Mouse (Mus musculus) cerebellum, adult 2 months (tissue): ENCODE measurements at regions not wholly inside any gene's neighbourhood (a gene's known extent, or its start where the extent isn't known, plus 50 kb on each side); places are given as distances from the start of the nearest gene placed in this dataset.
A peak's percentile ranks its signal among the peaks of the same experiment; 100 is the strongest.
"Not testable (repeated sequence)": the region's sequence is repeated elsewhere in the genome, so short reads cannot be mapped to it uniquely, and the experiment has no call there.

Experiments
- DNase-seq, 2 experiments: peaks; one replicate each; pipeline ENCODE4 v3.0.0; 2021
- H3K27ac ChIP-seq: fragments of 200-500 bp; 2 replicates; pipeline ENCODE4 v1.5.1; 2012; ENCODE audit warnings: low read length, control low read depth, inconsistent platforms; ENCODE audit not compliant: insufficient read depth
- H3K27me3 ChIP-seq: fragments of 200-500 bp; 2 replicates; pipeline ENCODE4 v1.6.1; 2012; ENCODE audit warnings: inconsistent platforms, mild to moderate bottlenecking, low read length, moderate library complexity; ENCODE audit not compliant: control insufficient read depth, insufficient read depth
- H3K4me1 ChIP-seq: fragments of 200-500 bp; 2 replicates; pipeline ENCODE4 v1.6.1; 2011; ENCODE audit warnings: low read length; ENCODE audit not compliant: control insufficient read depth, insufficient read depth
- H3K4me3 ChIP-seq: fragments of 200-500 bp; replicated peaks from 2 replicates; pipeline ENCODE3; 2011; ENCODE audit warnings: mild to moderate bottlenecking, low read depth, low read length, control low read depth; ENCODE audit not compliant: insufficient read depth
- CTCF ChIP-seq: fragments of 200-500 bp; IDR thresholded peaks from 2 replicates; pipeline ENCODE4 v1.5.1; 2011; ENCODE audit warnings: low read depth, mild to moderate bottlenecking, control low read depth, low read length, moderate library complexity, borderline replicate concordance; ENCODE audit not compliant: insufficient read depth
- POLR2A ChIP-seq: fragments of 200-500 bp; IDR thresholded peaks from 2 replicates; pipeline ENCODE4 v1.6.1; 2011; ENCODE audit warnings: low read length, control low read depth, borderline replicate concordance; ENCODE audit not compliant: insufficient read depth
- WGBS: fragments of 180-500 bp; shearing (Covaris S2); methylation state at CpG from one replicate; pipeline ENCODE4 v1.1.7; 2018; 5-methylcytosine and 5-hydroxymethylcytosine counted together

GRCm38 (mm10) chr5:28785347-28786060 lies 318.4 kb upstream of the Shh start:
- no peaks in the 10 kb centered on the region for H3K4me1 ChIP-seq
- no peak for DNase-seq
- H3K27ac ChIP-seq, result no peak overlapping the region
- no peaks in the 10 kb centered on the region for H3K27me3 ChIP-seq
- WGBS, result 88% methylated on average over 11 of the region's 11 CpGs
- TF ChIP-seq CTCF (no peak), POLR2A (no peak)
- no peak overlapping the region for H3K4me3 ChIP-seq

- TF ChIP-seq POLR2A (no peak), CTCF (no peak)
- H3K27ac ChIP-seq, result no peak overlapping the region
- DNase-seq, result no peak
- 87% methylated on average over 6 of the region's 6 CpGs for WGBS
- no peak overlapping the region for H3K4me3 ChIP-seq
- no peaks in the 10 kb centered on the region for H3K27me3 ChIP-seq
- H3K4me1 ChIP-seq, result no peaks in the 10 kb centered on the region
Observed at GRCm38 (mm10) chr5:28784339-28784966, 317.4 kb upstream of the Shh start.

- Histone ChIP-seq H3K4me3 (no peak overlapping the region), H3K4me1 (no peaks in the 10 kb centered on the region), H3K27ac (no peak overlapping the region), H3K27me3 (no peaks in the 10 kb centered on the region)
- no peak for DNase-seq
- TF ChIP-seq POLR2A (no peak), CTCF (no peak)
- 85% methylated on average over 2 of the region's 2 CpGs for WGBS
Observed at GRCm38 (mm10) chr5:28775648-28776359, 308.7 kb upstream of the Shh start.

GRCm38 (mm10) chr5:28771796-28772195 lies 304.7 kb upstream of the Shh start:
- no peak overlapping the region for H3K4me3 ChIP-seq
- no peak overlapping the region for H3K27ac ChIP-seq
- DNase-seq, result no peak
- TF ChIP-seq CTCF (no peak), POLR2A (no peak)
- WGBS, result 57% methylated on average over 1 of the region's 1 CpGs
- no peaks in the 10 kb centered on the region for H3K4me1 ChIP-seq
- H3K27me3 ChIP-seq, result no peaks in the 10 kb centered on the region

GRCm38 (mm10) chr5:28756171-28756948 lies 289.3 kb upstream of the Shh start:
- Histone ChIP-seq H3K27ac (no peak overlapping the region), H3K27me3 (no peaks in the 10 kb centered on the region; the same call in 1 of the 2 replicates), H3K4me3 (no peak overlapping the region), H3K4me1 (no peaks in the 10 kb centered on the region; the same call in 1 of the 2 replicates)
- WGBS, result 14% methylated on average over 6 of the region's 6 CpGs
- no peak for DNase-seq
- TF ChIP-seq CTCF (no peak), POLR2A (no peak)

GRCm38 (mm10) chr5:28751821-28752220 lies 284.8 kb upstream of the Shh start:
- H3K27me3 ChIP-seq, DNase-seq, H3K4me1 ChIP-seq, H3K27ac ChIP-seq, H3K4me3 ChIP-seq: not testable (repeated sequence)

GRCm38 (mm10) chr5:28734768-28735167 lies 267.7 kb upstream of the Shh start:
- 6% methylated on average over 3 of the region's 3 CpGs for WGBS
- Histone ChIP-seq H3K4me3 (no peak overlapping the region), H3K4me1 (peaks cover 11% of the 10 kb centered on the region), H3K27me3 (no peaks in the 10 kb centered on the region), H3K27ac (no peak overlapping the region)
- TF ChIP-seq POLR2A, result no peak
- no peak for TF ChIP-seq CTCF
- peak; percentile 83 to 92 for DNase-seq
